Mouse (Mus musculus) limb, embryonic 14.5 days (tissue): ENCODE measurements around the gene Selenow. TPM values are rescaled to one million over a fixed set of nuclear protein-coding genes. Genes with fewer than 3 reads are reported as not detected.
A peak's percentile ranks its signal among the peaks of the same experiment; 100 is the strongest.

Experiments
- ATAC-seq: fragments of 200-750 bp; cut with Nextera tagmentation; 2 replicates; pipeline ENCODE4 v1.8.0; 2017; ENCODE audit warnings: low read depth, moderate number of reproducible peaks, moderate TSS enrichment; ENCODE audit not compliant: low FRiP score
- DNase-seq: peaks from one replicate; pipeline ENCODE4 v3.0.0-alpha.2; 2015; ENCODE audit warnings: low spot score
- H3K27ac ChIP-seq: fragments of 300-500 bp; sonication (generic); replicated peaks from 2 replicates; pipeline ENCODE4 v1.5.1; 2014; ENCODE audit warnings: low read depth, mild to moderate bottlenecking, low read length, moderate library complexity, mixed read lengths
- H3K27me3 ChIP-seq: fragments of 300-500 bp; sonication (generic); 2 replicates; pipeline ENCODE4 v1.6.1; 2014; ENCODE audit warnings: low read length, mixed read lengths; ENCODE audit not compliant: control insufficient read depth, insufficient read depth
- H3K36me3 ChIP-seq: fragments of 300-500 bp; sonication (generic); 2 replicates; pipeline ENCODE4 v1.6.1; 2014; ENCODE audit warnings: mild to moderate bottlenecking, low read length, moderate library complexity, mixed read lengths; ENCODE audit not compliant: control insufficient read depth, insufficient read depth
- H3K4me1 ChIP-seq: fragments of 300-500 bp; sonication (generic); 2 replicates; pipeline ENCODE4 v1.6.1; 2014; ENCODE audit warnings: antibody characterized with exemption, low read length, mixed read lengths; ENCODE audit not compliant: control insufficient read depth, insufficient read depth
- H3K4me2 ChIP-seq: fragments of 300-500 bp; sonication (generic); replicated peaks from 2 replicates; pipeline ENCODE4 v1.6.1; 2014; ENCODE audit warnings: low read depth, mild to moderate bottlenecking, low read length, moderate library complexity; ENCODE audit not compliant: severe bottlenecking
- H3K4me3 ChIP-seq: fragments of 300-500 bp; sonication (generic); replicated peaks from 2 replicates; pipeline ENCODE4 v1.5.1; 2014; ENCODE audit warnings: low read length
- H3K9ac ChIP-seq: fragments of 300-500 bp; sonication (generic); 2 replicates; pipeline ENCODE4 v1.6.1; 2014; ENCODE audit warnings: mild to moderate bottlenecking, low read depth, low read length, moderate library complexity; ENCODE audit not compliant: severe bottlenecking
- H3K9me3 ChIP-seq: fragments of 300-500 bp; sonication (generic); 2 replicates; pipeline ENCODE4 v1.6.1; 2016; ENCODE audit warnings: low read length; ENCODE audit not compliant: control insufficient read depth
- POLR2A ChIP-seq: fragments of 200-500 bp; IDR thresholded peaks from 2 replicates; pipeline ENCODE4 v1.8.0; 2012; ENCODE audit warnings: inconsistent platforms, mild to moderate bottlenecking, moderate library complexity, borderline replicate concordance; ENCODE audit not compliant: insufficient read depth, insufficient read length; ENCODE audit errors: extremely low read depth
- WGBS: fragments of 180-500 bp; shearing (Covaris S2); extraction: QIAGEN DNeasy Blood & Tissue Kit; methylation state at CpG from one replicate; pipeline ENCODE4 v1.1.7; 2014; 5-methylcytosine and 5-hydroxymethylcytosine counted together
- polyA plus RNA-seq, 2 experiments: library from polyadenylated mRNA; depleted of rRNA in 1 of 2; stranded (reverse) in 1 of 2; unstranded in 1 of 2; fragments of >200 nt; fragmentation: Nextera tagmentation in 1 of 2; extraction: Ambion mirVana in 1 of 2; gene quantifications; 2 replicates each; pipeline versions ENCODE4 v1.2.1 to v1.2.3; 2012 to 2014

The Selenow gene
- polyA plus RNA-seq, 2 experiments: 588 to 1,065 TPM

- peak; percentile 35; the same call in 1 of the 2 replicates for TF ChIP-seq POLR2A
- Histone ChIP-seq H3K27me3 (no peaks in the 10 kb centered on the region), H3K27ac (peak within 1 kb of the TSS; percentile 90), H3K4me3 (peak within 1 kb of the TSS; percentile 77), H3K9ac (peak within 1 kb of the TSS; percentile 71), H3K4me2 (peak within 1 kb of the TSS; percentile 90), H3K4me1 (peaks cover 16% of the 10 kb centered on the region), H3K9me3 (no peaks in the 10 kb centered on the region), H3K36me3 (peaks cover 47% of the 10 kb centered on the region)
- DNase-seq (peak; percentile 97), ATAC-seq (peak; percentile 94)
- 2% methylated on average over 59 of the region's 59 CpGs for WGBS
Observed at GRCm38 (mm10) chr7:15945721-15946536, 23.7 kb upstream of the Selenow start, which contains the start of gene Nop53. Gene Nop53 (minus strand): TSS chr7:15946074.

DNA sequence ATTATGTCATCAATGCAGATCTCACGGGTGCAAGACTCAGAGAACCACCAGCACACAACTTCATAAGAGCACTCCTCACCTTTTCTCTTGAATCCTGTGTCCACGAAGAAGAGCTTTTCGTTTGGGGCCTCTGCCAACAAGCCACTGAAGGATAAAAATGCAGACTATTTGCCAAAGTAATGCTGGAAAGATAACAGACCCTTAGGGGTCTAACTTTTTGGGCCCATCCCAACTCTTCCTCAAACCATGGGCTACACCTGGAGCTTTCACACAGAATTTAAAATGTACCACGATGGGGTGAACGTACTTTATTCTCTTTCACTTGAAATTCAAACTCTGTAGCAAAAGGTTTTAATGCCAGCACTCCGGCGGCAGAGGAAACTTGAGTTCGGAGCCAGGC lies 23.0 kb upstream of the Selenow start:
- Histone ChIP-seq H3K27ac (0 out of 2 replicates have a peak overlapping the region, but pooled peaks have one; percentile 90), H3K4me2 (peak overlapping the region; percentile 90), H3K4me1 (peaks cover 16% of the 10 kb centered on the region), H3K36me3 (peaks cover 47% of the 10 kb centered on the region), H3K9ac (peak overlapping the region; percentile 71), H3K27me3 (no peaks in the 10 kb centered on the region), H3K9me3 (no peaks in the 10 kb centered on the region), H3K4me3 (peak overlapping the region; percentile 77)
- WGBS: 6% methylated on average over 8 of the region's 8 CpGs
- TF ChIP-seq POLR2A: no peak
- DNase-seq (no peak), ATAC-seq (no peak)

DNA sequence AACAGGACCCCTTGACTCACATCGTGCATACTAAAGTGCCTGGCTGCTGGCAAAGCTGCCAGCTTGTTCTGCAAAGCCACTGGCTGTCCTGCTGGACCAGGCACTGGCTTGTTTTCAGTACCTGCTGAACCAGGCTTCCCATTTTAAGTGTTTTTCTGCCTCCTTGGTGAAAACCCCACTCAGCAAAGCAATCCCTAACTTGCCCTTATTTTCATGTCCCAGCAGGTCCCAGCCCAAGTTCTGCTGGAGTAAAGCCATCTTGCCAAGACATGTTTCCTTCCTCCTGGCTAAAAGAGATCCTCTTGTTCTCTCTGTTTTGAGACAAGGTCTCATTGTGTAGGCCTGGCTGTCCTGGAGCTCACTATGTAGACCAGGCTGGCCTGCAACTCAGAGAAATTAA lies 22.1 kb upstream of the Selenow start:
- TF ChIP-seq POLR2A: no peak
- ATAC-seq (no peak), DNase-seq (no peak)
- Histone ChIP-seq H3K4me1 (peaks cover 16% of the 10 kb centered on the region), H3K36me3 (peaks cover 48% of the 10 kb centered on the region), H3K27ac (no peak overlapping the region), H3K9ac (no peak overlapping the region), H3K4me3 (peak overlapping the region; percentile 77; the same call in 1 of the 2 replicates), H3K4me2 (no peak overlapping the region; the same call in 1 of the 2 replicates), H3K27me3 (no peaks in the 10 kb centered on the region), H3K9me3 (no peaks in the 10 kb centered on the region)
- 89% methylated on average over 1 of the region's 1 CpGs for WGBS

DNA sequence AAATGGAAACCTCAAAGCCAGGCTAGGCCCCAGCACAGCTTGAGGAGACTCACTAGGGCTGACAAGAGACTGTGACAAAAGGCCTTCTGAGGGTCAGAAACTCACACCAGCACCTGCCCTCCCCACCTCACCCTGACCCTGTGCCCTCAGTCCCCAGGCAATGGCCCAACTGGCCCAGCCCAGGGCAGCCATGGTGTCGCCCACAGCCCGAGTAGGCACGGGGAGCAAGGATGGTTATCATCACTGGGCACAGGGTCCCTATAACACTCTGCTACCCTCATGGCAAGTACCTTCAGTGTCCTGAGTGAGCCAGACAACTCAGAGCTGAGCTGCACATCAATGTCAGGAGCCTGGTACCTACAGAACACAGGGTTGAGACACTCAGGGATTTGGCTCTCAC lies 16.4 kb upstream of the Selenow start:
- Histone ChIP-seq H3K27ac (no peak overlapping the region), H3K4me1 (no peaks in the 10 kb centered on the region), H3K4me2 (no peak overlapping the region), H3K4me3 (no peak overlapping the region), H3K9me3 (no peaks in the 10 kb centered on the region), H3K36me3 (peaks cover 74% of the 10 kb centered on the region), H3K9ac (no peak overlapping the region), H3K27me3 (no peaks in the 10 kb centered on the region)
- 100% methylated on average over 3 of the region's 3 CpGs for whole genome bisulfite sequencing
- ATAC-seq (no peak), DNase-seq (no peak)
- no peak for TF ChIP-seq POLR2A

DNA sequence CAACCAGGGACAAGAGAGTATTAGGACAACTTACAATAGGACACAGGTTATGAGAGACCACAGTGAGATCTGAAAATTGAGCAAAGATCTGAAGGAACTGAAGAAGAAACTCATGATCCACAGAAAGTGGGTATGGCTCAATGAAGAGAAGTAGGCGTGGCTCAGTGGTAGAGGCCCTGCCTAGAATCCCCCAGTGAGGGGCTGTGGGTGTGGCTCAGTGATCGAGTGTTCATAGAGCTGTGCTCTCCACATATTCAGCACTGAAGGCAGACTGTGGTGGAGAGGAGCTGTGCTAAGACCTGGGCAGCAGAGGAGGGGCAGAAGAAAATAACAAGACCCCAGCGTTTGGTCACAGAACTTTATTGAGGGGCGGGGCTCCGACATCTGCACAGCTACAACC lies 15.3 kb upstream of the Selenow start:
- no peaks in the 10 kb centered on the region for H3K27me3 ChIP-seq
- H3K4me2 ChIP-seq: no peak overlapping the region
- H3K9me3 ChIP-seq: no peaks in the 10 kb centered on the region
- H3K4me1 ChIP-seq: no peaks in the 10 kb centered on the region
- DNase-seq: no peak
- no peak overlapping the region for H3K4me3 ChIP-seq
- WGBS: 84% methylated on average over 5 of the region's 5 CpGs
- H3K36me3 ChIP-seq: peaks cover 64% of the 10 kb centered on the region
- no peak for TF ChIP-seq POLR2A
- H3K27ac ChIP-seq: no peak overlapping the region
- no peak for ATAC-seq
- no peak overlapping the region for H3K9ac ChIP-seq
